Mouse (Mus musculus) kidney, postnatal 25 days (tissue): Measurements from ENCODE around the gene Sars.

Source experiments
- DNase-seq, 2 experiments: peaks; one replicate each; pipeline ENCODE4 v3.0.0; 2021; ENCODE audit warnings: mixed read lengths in 2 of 2

Sars gene

GRCm38 (mm10) chr3:108424944-108425623 lies 19.9 kb downstream of the Sars start:
- DNase-seq = no peak

GRCm38 (mm10) chr3:108423844-108424801 lies 20.9 kb downstream of the Sars start:
- peak; percentile 75 to 78 for DNase-seq

GRCm38 (mm10) chr3:108423006-108423405 lies 22.0 kb downstream of the Sars start:
- DNase-seq = no peak

- DNase-seq = peak; percentile 82 to 91
These were observed 29.2 kb downstream of the Sars start for GRCm38 (mm10) chr3:108415831-108416223.

GRCm38 (mm10) chr3:108414857-108415830 lies 29.9 kb downstream of the Sars start, which contains the start of gene Celsr2:
Gene Celsr2 (minus strand): TSS chr3:108415552.
- DNase-seq = peak; percentile 38 to 64

GRCm38 (mm10) chr3:108413634-108414360 lies 31.2 kb downstream of the Sars start:
- no peak for DNase-seq

GRCm38 (mm10) chr3:108411754-108412121 lies 33.3 kb downstream of the Sars start:
- peak; percentile 91 to 96 for DNase-seq

GRCm38 (mm10) chr3:108411026-108411753 lies 33.8 kb downstream of the Sars start:
- DNase-seq = peak; percentile 86 to 94

- peak; percentile 40 to 63 for DNase-seq
These were observed 34.7 kb downstream of the Sars start for GRCm38 (mm10) chr3:108410359-108410714.

- DNase-seq = peak; percentile 35 to 65
These were observed 35.2 kb downstream of the Sars start for GRCm38 (mm10) chr3:108409656-108410358.

- peak; percentile 38 to 65 for DNase-seq
These were observed 36.4 kb downstream of the Sars start for GRCm38 (mm10) chr3:108408517-108409008.

GRCm38 (mm10) chr3:108406306-108406885 lies 38.6 kb downstream of the Sars start:
- DNase-seq = no peak

GRCm38 (mm10) chr3:108405536-108406305 lies 39.3 kb downstream of the Sars start:
- DNase-seq = no peak

GRCm38 (mm10) chr3:108402528-108402920 lies 42.5 kb downstream of the Sars start:
- peak in 1 of 2 experiments; percentile 56 for DNase-seq

GRCm38 (mm10) chr3:108401692-108402527 lies 43.1 kb downstream of the Sars start:
- peak; percentile 94 to 98 for DNase-seq

- DNase-seq = peak in 1 of 2 experiments; percentile 31
These were observed 44.6 kb downstream of the Sars start for GRCm38 (mm10) chr3:108400442-108400841.

GRCm38 (mm10) chr3:108398281-108398680 lies 46.7 kb downstream of the Sars start:
- DNase-seq = peak in 1 of 2 experiments; percentile 25

- DNase-seq = peak in 1 of 2 experiments; percentile 50
These were observed 52.2 kb downstream of the Sars start for GRCm38 (mm10) chr3:108392793-108393192.
